Mouse (Mus musculus) cerebellum, adult 18-20 months (tissue): Measurements from ENCODE around the gene Notch4.
"Not testable (repeated sequence)": the region's sequence is repeated elsewhere in the genome, so short reads cannot be mapped to it uniquely, and the experiment has no call there.

Source experiments
- DNase-seq, 2 experiments: peaks; one replicate each; pipeline ENCODE4 v3.0.0; 2021

The Notch4 gene

GRCm38 (mm10) chr17:34564003-34564421 lies at the start of gene Notch4:
Gene Notch4, plus strand, starts transcription at chr17:34564268.
- no peak for DNase-seq

DNA sequence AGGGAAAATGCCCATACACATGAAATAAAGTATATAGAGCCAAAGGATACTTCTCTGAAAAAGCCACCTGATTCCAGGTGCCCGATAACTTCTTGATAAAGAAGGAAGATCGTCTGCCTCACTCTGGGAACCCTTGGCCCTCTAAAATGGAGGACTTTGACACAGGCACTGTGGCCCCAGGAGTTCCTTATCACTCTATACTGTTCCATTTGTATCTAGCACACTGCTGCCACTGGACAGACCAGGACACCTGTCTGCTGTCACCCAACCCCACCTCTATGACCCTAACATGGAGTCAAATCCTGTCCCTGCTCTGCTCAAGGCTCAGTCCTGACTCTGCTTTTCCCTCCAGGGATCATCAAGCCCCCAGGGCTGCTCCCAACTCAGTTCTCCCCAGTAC lies 47.6 kb upstream of the Notch4 start:
- no peak for DNase-seq

DNA sequence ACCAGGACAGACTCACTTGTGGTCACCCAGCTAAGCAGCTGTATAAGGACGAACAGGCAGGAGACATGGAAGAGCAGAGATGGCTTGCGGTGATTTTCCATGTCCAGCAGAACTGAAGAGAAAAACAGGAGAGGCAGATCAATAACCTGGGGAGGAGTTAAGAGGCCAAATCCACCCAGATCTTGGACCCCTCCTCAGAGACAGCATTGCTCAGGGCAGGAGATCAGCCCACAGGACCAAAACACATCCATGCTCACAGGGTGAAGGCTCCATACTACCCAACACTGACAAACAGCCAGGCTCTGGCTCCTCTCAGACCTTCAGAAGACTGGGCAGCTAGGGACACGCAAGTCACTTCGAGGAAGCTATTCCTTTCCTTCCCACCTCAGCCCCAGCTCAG lies 46.8 kb upstream of the Notch4 start, which contains the start of gene Btnl6:
Gene Btnl6, minus strand, starts transcription at position 101 of the 400 bp plus-strand sequence.
- no peak for DNase-seq

- DNase-seq, result no peak
Measured at GRCm38 (mm10) chr17:34517795-34518194, 46.3 kb upstream of the Notch4 start.

DNA sequence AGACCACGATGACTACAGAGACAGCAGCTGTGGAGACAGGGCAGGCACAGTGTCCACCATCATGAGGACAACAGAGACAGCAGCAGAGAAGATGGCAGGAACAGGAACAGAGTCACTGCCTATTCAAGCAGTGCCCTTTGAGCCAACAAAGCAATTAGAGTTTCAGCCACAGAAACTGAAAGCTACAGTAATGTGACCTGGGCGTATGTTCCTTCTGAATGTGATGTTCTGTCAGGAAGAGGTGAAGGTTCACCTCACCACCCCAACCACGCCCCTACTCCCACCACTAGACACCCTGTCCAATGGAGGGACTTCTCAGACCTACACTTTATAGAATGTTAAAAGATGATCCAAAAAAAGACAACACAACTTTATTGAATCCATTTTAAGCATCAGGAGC lies 45.5 kb upstream of the Notch4 start:
- not testable (repeated sequence) for DNase-seq

DNA sequence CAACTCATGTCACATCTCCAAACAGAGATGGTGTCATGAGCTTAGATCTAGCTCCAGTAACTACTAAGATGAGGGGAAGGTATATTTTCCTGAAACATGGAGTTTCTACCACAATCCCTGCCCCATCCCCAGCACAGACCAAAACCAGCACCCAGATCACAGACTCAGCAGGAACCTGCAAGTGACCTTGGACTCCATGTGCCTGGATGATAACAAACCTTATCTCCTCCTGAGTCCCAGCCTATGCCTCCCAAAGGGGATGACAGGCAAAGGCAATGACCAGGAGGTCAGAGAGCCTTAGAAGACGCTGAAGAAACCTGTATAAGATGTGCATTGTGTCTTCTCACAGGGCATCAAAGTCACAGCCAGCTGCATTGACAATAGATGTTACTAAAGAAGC lies 45.1 kb upstream of the Notch4 start:
- no peak for DNase-seq

- no peak for DNase-seq
Measured at GRCm38 (mm10) chr17:34532671-34533070, 31.4 kb upstream of the Notch4 start.

DNA sequence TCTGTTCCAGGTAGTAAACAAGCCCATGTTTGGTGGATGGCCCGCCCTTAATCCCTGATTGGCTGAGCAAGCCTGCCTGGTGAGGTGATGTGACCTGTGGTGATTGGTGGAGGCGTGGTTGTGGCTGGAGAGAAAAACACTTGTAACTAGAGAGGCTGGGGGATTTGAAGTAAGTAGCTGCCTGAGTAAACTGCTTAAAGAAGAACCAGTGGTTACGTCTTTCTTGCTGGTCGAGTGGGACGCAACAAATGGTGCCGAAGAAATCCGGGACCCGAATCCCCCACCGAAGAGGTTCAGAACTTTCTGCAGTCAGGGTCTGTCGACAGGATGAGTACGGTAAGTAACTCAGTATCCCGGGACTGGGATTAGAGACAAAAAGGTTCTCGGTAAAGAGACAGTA lies 20.5 kb upstream of the Notch4 start:
- not testable (repeated sequence) for DNase-seq

DNA sequence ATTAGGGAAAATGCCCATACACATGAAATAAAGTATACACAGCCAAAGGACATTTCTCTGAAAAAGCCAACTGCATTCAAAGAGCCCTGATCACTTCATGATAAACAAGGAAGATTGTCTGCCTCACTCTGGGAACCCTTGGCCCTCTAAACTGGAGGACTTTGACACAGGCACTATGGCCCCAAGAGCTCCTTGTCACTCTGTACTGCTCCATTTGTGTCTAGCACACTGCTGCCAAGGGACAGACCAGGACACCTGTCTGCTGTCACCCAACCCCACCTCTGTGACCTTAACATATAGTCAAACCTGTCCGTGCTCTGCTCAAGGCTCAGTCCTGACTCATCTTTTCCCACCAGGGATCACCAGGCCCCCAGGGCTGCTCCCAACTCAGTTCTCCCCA lies 17.3 kb upstream of the Notch4 start:
- DNase-seq, result no peak

- no peak for DNase-seq
Measured at GRCm38 (mm10) chr17:34547601-34548000, 16.5 kb upstream of the Notch4 start.

GRCm38 (mm10) chr17:34549156-34549555 lies 14.9 kb upstream of the Notch4 start:
- DNase-seq, result no peak

- DNase-seq, result no peak
Measured at GRCm38 (mm10) chr17:34549843-34550242, 14.2 kb upstream of the Notch4 start.

DNA sequence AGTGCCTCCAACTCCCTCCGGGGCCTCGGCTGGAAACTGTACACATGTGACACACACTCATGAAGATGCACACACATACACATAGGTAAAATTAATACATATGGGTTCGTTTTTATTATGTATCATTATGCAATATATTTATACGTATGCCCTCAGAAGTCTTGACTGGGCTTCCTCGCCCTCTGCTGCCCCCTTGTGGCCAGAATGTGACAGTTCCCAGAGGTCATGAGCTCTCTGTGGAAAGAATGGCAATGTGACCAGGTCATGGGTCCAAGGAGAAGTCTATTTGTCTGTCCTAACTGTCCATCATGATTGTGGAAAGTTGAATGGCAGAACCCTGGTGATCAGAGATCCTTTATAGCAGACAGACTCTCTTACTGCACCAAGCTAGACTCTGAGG lies 8.6 kb upstream of the Notch4 start:
- peak; percentile 73 to 79 for DNase-seq

DNA sequence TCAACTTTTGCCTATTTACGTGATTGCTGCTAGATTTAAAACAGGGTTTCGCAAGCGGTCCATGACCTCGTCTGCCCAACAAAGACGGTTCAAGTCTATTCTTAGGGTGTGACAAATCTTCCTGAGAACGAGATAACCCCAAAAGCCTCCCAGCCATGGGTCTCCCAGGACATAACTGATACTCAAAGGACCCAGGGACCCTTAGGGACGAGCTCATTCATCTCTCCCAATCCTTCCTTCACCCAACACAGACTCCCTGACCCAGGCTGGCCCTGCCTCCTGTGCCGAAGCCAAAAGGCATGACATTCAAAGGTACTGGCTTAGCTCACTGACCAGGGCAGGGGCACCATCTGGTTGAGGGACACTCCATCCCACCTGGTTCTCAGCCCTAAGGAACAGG lies 7.7 kb upstream of the Notch4 start:
- DNase-seq, result no peak

- no peak for DNase-seq
Measured at GRCm38 (mm10) chr17:34557411-34557810, 6.7 kb upstream of the Notch4 start.

DNA sequence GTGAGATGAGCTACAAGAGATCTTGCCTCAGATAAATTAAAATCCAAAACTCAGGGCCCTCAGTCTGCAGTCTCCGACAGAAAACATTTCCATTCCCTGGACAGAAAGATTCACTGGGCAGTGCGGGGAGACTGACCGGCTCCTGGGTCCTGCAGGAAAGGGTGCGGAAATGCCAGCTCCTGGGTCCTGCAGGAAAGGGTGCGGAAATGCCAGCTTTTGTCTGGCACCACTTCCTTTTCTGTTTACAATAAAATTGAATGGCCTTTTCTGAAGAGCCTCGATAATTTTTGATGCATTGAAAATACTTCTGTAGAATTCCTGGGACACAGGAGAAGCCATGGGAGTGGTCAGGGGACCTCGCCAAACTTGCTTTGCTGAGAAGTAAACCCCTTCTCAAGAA lies 5.0 kb upstream of the Notch4 start:
- no peak for DNase-seq

DNA sequence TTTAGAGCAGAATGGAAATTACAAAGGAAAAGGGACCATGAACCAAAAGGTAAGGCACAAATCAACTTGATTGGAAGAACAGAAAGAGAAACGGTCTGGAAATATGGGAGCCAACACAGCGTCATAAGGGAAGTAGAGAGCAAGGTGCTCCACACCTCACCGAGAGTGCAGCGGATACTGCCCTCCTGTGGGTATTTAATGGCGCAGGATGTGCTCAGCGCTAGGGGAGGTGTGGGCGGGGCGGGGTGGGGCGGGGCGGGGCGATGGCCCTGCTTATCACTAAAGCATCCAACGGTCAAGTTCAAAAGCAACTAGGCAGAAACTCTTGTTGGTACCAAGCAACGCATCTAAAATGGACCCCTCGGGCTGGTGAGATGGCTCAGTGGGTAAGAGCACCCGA lies 4.2 kb upstream of the Notch4 start:
- DNase-seq, result no peak

GRCm38 (mm10) chr17:34560438-34560837 lies 3.6 kb upstream of the Notch4 start:
- DNase-seq, result no peak

DNA sequence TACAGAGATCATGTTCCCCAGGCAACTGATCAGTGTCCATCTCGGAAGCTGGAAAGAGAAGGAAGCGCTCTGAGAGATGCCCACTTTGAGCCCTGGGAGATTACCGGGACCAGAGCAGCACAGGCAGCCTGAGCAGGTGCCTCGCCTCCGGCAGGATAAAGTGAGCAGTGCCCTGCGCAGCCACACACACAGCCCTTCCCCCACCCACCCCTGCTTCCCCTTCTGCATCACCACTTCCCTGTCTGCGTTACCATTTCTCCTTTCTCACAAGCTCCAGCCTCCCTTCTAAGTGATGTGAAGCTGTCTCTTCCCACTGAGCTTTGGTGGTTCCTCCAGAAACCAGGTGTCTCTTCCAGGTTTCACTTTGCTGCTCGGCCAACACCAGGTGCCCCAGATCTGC lies 2.9 kb upstream of the Notch4 start:
- no peak for DNase-seq

DNA sequence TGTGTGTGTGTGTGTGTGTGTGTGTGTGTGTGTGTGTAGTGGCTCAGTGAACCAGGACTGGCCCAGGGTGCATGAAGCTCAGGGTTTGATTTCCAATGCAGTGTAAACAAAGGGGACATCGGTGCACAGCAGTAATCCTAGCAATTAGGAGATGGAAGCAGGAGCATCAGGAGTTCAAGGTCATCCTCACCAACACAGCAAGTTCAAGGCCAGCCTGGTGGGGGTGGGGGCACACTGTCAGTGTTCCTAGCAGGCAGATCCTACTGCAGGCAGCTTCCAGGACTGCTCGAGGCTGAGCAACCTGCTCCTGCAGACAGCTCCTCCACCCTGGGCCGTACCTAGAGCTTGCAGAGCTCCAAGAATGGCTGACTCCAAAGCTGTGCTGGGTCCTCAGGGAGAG lies 1.5 kb upstream of the Notch4 start:
- no peak for DNase-seq

DNA sequence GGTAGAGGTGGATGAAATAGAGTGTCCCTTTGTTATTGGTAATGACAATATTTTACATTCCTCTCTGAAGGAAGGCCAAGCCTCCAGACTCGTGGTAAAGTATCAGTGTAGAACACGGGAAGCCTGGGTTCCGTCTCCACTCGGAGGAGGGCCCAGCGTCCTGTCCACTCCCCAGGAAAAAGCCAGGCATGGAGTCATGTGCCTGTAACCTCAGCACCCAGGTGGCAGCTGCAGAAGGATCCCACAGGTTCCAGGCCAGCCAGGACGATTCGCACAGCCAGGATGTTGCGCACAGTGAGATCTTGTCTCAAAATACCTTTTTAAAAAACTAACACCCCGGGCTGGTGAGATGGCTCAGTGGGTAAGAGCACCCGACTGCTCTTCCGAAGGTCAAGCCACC lies 714 bp upstream of the Notch4 start:
- no peak for DNase-seq

- no peak for DNase-seq
Measured at GRCm38 (mm10) chr17:34564796-34565195, 728 bp downstream of the Notch4 start.

- DNase-seq, result no peak
Measured at GRCm38 (mm10) chr17:34567311-34567710, 3.2 kb downstream of the Notch4 start.

GRCm38 (mm10) chr17:34568421-34568820 lies 4.4 kb downstream of the Notch4 start:
- no peak for DNase-seq

GRCm38 (mm10) chr17:34569919-34570318 lies 5.9 kb downstream of the Notch4 start:
- DNase-seq, result no peak

DNA sequence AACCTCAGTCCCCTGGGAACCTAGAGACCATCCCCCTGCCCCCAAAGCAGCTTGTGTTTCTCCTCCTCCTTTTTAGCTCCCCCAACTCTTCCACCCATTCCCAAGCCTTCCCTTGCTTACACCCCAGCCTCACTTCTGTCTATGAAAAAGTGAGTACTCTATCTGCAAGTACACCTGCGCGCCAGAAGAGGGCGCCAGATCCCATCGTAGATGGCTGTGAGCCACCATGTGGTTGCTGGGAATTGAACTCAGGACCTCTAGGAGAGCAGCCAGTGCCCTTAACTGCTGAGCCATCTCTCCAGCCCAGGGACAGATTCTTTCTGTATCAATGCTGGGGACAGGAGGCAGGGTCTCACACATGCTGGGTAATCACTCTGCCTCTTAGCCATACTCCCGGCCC lies 7.8 kb downstream of the Notch4 start:
- DNase-seq, result no peak
